Mouse (Mus musculus): ENCODE measurements around the gene Ttll3. TPM values are rescaled to one million over a fixed set of nuclear protein-coding genes. Genes with fewer than 3 reads are reported as not detected.
A peak's percentile ranks its signal among the peaks of the same experiment; 100 is the strongest.

Ttll3 gene
- polyA plus RNA-seq (2016; fragmentation: Nextera tagmentation; extraction: Ambion mirVana): 6.3 and 6.4 TPM in 2 replicates

DNA sequence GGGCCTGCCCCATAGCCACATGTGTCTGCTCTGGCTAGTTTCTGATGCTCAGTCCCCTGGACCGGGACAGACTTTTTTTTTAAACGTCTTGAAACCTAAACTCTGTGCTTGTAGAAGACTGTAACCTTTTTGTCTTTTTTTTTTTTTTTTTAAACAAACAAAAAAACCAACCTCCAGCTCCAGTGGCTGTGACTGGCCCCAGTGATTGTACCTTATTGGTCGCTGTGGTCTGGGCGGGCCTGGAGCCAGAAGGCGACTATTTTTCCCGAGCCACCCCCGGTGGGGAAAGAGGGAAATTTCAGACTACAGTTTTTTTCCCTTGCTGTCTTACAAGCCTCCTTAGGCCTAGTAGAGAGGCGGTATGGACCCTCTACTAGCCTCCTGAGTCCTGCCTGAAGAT lies at the start of gene Ttll3:
Gene Ttll3, plus strand, starts transcription at position 301 of the 400 bp plus-strand sequence.
- H3K4me2 ChIP-seq (replicated peaks): no peak within 1 kb of the TSS
- H3K4me3 ChIP-seq: no peak within 1 kb of the TSS
- H3K9me3 ChIP-seq: no peaks in the 10 kb centered on the region
- ATAC-seq (ENCODE audit: insufficient number of reproducible peaks, insufficient read depth, low FRiP score, low TSS enrichment): no peak
- no peak within 1 kb of the TSS for H3K27ac ChIP-seq
- no peak within 1 kb of the TSS for H3K9ac ChIP-seq
- peaks cover 19% of the 10 kb centered on the region; the same call in 1 of the 2 replicates for H3K4me1 ChIP-seq
- peaks cover 60% of the 10 kb centered on the region for H3K36me3 ChIP-seq
- H3K27me3 ChIP-seq: no peaks in the 10 kb centered on the region
- WGBS: 67% methylated on average over 8 of the region's 8 CpGs

DNA sequence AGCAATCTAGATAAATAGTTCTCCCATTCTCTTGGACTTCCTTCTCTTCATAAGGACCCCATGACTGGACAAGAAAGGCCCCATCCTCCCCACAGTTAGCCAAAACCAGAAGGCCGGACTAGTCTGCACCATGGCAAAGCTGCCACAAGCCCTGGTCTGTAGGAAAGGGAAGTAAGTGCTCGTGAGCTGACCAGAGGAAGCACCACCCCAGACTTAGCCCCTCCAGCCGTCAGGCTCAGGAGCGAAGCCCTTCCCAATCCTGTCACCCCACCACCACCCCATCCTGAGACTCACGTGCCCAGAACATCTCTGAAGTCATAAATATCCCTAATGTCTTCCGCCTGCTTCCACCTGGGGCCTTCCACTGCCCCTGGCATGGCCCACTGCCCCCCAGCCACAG lies 47.5 kb upstream of the Ttll3 start:
- Histone ChIP-seq H3K9me3 (no peaks in the 10 kb centered on the region), H3K4me2 (replicated peaks) (peak overlapping the region; percentile 75; the same call in 1 of the 2 replicates), H3K4me1 (peaks cover 15% of the 10 kb centered on the region), H3K4me3 (no peak overlapping the region), H3K27ac (0 out of 2 replicates have a peak overlapping the region, but pooled peaks have one; percentile 23), H3K9ac (peak overlapping the region; percentile 24; the same call in 1 of the 2 replicates), H3K36me3 (peaks cover 31% of the 10 kb centered on the region), H3K27me3 (no peaks in the 10 kb centered on the region)
- no peak for ATAC-seq (ENCODE audit: insufficient number of reproducible peaks, insufficient read depth, low FRiP score, low TSS enrichment)
- 79% methylated on average over 6 of the region's 6 CpGs for WGBS

DNA sequence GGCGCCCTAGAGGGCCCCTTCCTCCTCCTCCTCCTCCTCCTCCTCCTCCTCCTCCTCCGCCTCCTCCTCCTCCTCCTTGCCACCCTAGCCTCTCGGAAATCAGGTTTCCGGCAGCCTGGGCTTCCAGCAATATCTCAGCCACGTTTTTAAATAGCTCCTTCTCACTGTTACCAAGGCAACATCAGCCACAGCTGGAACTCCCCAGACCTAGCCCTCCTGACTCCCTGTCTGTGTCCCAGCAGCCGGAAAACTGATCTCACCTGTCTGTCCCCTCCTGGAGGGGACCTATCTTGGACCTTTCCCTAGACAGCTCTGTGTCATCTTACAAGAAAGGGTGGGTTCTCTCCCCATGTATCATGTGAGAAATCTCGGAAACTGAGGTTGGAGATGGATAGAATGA lies 46.8 kb upstream of the Ttll3 start:
- 32% methylated on average over 4 of the region's 7 CpGs for WGBS
- ATAC-seq (ENCODE audit: insufficient number of reproducible peaks, insufficient read depth, low FRiP score, low TSS enrichment): no peak
- 0 out of 2 replicates have a peak overlapping the region, but pooled peaks have one; percentile 2 for H3K4me3 ChIP-seq
- H3K4me1 ChIP-seq: peaks cover 15% of the 10 kb centered on the region
- peaks cover 31% of the 10 kb centered on the region for H3K36me3 ChIP-seq
- H3K27ac ChIP-seq: no peak overlapping the region
- H3K9me3 ChIP-seq: no peaks in the 10 kb centered on the region
- no peak overlapping the region for H3K9ac ChIP-seq
- peak overlapping the region; percentile 75 for H3K4me2 ChIP-seq (replicated peaks)
- H3K27me3 ChIP-seq: no peaks in the 10 kb centered on the region

DNA sequence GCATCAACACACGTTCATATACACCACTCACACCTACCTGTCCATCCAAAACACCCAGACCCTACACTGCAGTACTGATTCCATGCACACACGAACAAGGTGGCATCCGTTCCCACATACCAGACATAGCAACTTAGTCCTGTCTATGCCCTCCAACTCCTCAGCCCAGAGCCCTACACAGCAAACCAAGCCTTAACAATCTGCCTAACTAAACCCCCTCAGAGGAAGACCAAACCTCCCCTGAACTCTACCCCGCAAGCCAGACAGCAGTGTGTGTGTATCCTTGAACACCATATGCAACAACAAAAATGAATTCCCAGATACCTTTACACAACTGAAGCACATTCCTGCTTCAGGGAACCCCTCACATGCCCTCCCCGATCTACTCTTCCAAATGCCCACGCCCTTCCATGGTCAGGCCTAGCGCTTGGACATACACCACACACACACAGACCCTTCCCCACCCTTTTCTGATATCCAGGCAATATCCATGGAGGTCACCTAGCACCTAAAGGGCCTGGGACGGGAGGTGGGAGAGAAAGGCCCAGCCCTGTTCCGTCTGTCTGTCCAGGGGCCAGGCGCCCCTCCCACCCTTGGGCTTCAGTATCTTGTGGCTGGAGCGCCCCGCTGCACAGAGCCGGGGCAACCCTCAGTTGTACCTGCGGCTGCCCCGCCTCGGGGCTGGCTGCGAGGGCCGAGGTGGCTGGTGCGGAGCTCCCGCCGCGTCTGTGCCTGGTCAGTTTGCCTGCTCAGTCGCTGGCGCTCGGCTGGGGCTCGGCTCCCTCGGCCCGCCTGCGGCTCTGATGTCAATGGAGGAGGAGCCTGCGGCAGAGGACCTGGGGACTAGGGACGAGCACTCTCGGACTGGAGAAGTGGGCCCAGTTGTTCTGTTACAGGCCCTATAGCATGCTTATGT lies 45.6 kb upstream of the Ttll3 start, which contains the start of gene Camk1:
Gene Camk1, minus strand, starts transcription at position 808 of the 916 bp plus-strand sequence.
- peak; percentile 80 for ATAC-seq (ENCODE audit: insufficient number of reproducible peaks, insufficient read depth, low FRiP score, low TSS enrichment)
- H3K4me2 ChIP-seq (replicated peaks): peak within 1 kb of the TSS; percentile 75
- H3K4me1 ChIP-seq: peaks cover 15% of the 10 kb centered on the region
- 16% methylated on average over 32 of the region's 32 CpGs for WGBS
- peak within 1 kb of the TSS; percentile 61 for H3K4me3 ChIP-seq
- H3K27ac ChIP-seq: peak within 1 kb of the TSS; percentile 46
- H3K27me3 ChIP-seq: no peaks in the 10 kb centered on the region
- no peaks in the 10 kb centered on the region for H3K9me3 ChIP-seq
- H3K9ac ChIP-seq: peak within 1 kb of the TSS; percentile 93
- peaks cover 24% of the 10 kb centered on the region for H3K36me3 ChIP-seq

DNA sequence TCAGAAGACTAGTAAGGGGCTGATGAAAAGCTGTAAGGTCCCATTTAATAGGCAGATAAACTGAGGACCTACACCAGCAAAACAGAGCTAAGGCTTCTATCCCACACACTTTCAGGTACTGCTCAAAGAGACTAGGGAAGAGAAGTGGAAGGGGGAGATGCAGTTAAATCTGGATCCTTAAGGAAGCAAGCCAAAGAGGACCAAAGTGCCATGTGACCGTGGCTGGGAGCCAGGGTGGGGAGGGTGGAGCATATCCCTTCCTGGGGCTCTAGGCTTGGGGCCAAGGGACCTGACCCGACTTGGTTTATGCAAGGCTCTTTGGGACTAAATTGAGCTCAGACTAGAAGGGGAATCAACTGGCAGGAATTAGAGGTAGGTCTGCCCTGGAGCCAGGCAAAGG lies 44.7 kb upstream of the Ttll3 start:
- Histone ChIP-seq H3K27me3 (no peaks in the 10 kb centered on the region), H3K4me3 (no peak overlapping the region; the same call in 1 of the 2 replicates), H3K9ac (no peak overlapping the region), H3K9me3 (no peaks in the 10 kb centered on the region), H3K36me3 (peaks cover 15% of the 10 kb centered on the region), H3K4me1 (peaks cover 15% of the 10 kb centered on the region), H3K27ac (peak overlapping the region; percentile 46; the same call in 1 of the 2 replicates), H3K4me2 (replicated peaks) (peak overlapping the region; percentile 75)
- no peak for ATAC-seq (ENCODE audit: insufficient number of reproducible peaks, insufficient read depth, low FRiP score, low TSS enrichment)
- WGBS: 62% methylated on average over 2 of the region's 2 CpGs

DNA sequence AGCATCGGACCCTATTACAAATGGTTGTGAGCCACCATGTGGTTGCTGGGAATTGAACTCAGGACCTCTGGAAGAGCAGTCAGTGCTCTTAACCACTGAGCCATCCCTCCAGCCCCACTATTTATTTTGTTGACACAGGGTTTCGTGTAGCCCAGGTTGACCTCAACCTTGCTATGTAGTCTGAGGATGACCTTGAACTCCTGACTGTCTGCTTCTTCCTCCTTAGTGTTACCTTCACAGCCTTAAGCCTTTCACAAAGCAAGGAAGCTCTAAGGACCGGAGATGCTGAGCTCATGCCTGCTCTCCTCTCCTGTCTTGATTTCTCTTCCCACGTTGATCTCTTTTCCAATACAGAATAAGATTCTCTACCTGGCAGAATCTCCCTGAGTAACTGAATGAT lies 42.2 kb upstream of the Ttll3 start:
- no peaks in the 10 kb centered on the region for H3K9me3 ChIP-seq
- no peak overlapping the region for H3K4me3 ChIP-seq
- no peak overlapping the region for H3K27ac ChIP-seq
- H3K4me1 ChIP-seq: peaks cover 12% of the 10 kb centered on the region
- no peaks in the 10 kb centered on the region for H3K36me3 ChIP-seq
- WGBS: 72% methylated on average over 4 of the region's 4 CpGs
- H3K4me2 ChIP-seq (replicated peaks): no peak overlapping the region
- no peak for ATAC-seq (ENCODE audit: insufficient number of reproducible peaks, insufficient read depth, low FRiP score, low TSS enrichment)
- H3K27me3 ChIP-seq: no peaks in the 10 kb centered on the region
- H3K9ac ChIP-seq: no peak overlapping the region

DNA sequence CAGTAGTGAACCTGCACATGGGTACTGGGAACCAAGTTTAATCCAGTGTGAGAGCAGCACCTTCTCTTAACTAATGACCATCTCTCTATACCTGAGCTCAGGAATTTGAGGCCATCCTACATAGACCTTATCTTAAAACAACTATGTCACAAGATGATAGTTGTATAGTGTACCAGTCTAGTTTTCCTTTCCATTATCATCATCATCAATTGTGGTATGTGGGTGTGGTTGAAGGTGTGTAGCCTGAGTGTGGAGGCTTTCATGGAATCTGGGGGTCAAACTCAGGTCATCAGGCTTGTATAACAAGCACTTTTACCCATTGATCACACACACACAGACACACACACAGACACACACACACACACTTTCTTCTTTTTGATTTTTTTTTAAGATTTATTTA lies 38.5 kb upstream of the Ttll3 start:
- H3K27ac ChIP-seq: no peak overlapping the region
- no peaks in the 10 kb centered on the region for H3K9me3 ChIP-seq
- no peak for ATAC-seq (ENCODE audit: insufficient number of reproducible peaks, insufficient read depth, low FRiP score, low TSS enrichment)
- H3K9ac ChIP-seq: no peak overlapping the region
- no peak overlapping the region for H3K4me3 ChIP-seq
- no peaks in the 10 kb centered on the region for H3K27me3 ChIP-seq
- no peaks in the 10 kb centered on the region for H3K36me3 ChIP-seq
- no peaks in the 10 kb centered on the region for H3K4me1 ChIP-seq
- no peak overlapping the region for H3K4me2 ChIP-seq (replicated peaks)

DNA sequence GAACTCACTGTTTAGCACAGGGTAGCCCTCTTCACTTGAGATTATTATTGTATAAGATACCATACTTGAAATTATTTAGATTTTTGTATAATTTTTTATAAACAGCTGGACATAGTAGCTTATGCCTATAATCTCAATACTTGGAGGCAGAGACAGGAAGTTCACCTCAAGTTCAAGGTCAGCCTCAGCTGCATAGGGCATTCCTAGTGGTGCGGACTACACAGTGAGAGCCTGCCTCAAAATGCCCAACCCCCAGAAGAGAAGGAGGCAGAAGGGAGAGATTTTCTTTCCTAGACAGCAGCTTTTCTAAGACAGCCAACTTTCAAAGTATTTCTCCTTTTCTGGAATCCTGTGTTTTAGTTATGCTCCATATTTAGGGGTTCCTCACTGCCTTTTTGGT lies 37.9 kb upstream of the Ttll3 start:
- Histone ChIP-seq H3K27ac (no peak overlapping the region), H3K4me3 (no peak overlapping the region), H3K9ac (no peak overlapping the region), H3K36me3 (no peaks in the 10 kb centered on the region), H3K27me3 (no peaks in the 10 kb centered on the region), H3K4me1 (no peaks in the 10 kb centered on the region), H3K4me2 (replicated peaks) (no peak overlapping the region), H3K9me3 (no peaks in the 10 kb centered on the region)
- no peak for ATAC-seq (ENCODE audit: insufficient number of reproducible peaks, insufficient read depth, low FRiP score, low TSS enrichment)
- WGBS: 63% methylated on average over 1 of the region's 1 CpGs

DNA sequence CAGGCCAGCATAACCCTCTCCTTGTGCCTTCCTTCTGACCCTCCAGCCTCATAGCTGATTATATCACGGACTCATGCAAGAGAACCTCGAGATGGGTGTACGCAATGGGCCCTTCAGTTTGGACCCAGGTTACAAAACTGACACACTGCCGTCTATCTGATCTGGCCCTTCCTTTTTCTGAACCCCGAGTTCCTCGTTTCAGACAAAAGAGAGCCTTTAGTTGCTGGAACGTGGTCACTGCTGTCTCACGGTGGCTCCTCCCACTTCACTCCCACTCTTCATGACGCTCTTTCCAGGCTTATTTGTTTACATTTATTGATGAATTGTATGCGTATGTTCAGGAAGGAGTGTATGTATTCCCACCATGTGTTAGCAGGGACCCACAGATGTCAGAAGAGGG lies 37.4 kb upstream of the Ttll3 start:
- Histone ChIP-seq H3K27ac (no peak overlapping the region), H3K9ac (no peak overlapping the region), H3K4me3 (no peak overlapping the region), H3K36me3 (no peaks in the 10 kb centered on the region), H3K9me3 (no peaks in the 10 kb centered on the region), H3K4me2 (replicated peaks) (no peak overlapping the region), H3K4me1 (no peaks in the 10 kb centered on the region), H3K27me3 (no peaks in the 10 kb centered on the region)
- WGBS: 61% methylated on average over 10 of the region's 10 CpGs
- ATAC-seq (ENCODE audit: insufficient number of reproducible peaks, insufficient read depth, low FRiP score, low TSS enrichment): no peak

DNA sequence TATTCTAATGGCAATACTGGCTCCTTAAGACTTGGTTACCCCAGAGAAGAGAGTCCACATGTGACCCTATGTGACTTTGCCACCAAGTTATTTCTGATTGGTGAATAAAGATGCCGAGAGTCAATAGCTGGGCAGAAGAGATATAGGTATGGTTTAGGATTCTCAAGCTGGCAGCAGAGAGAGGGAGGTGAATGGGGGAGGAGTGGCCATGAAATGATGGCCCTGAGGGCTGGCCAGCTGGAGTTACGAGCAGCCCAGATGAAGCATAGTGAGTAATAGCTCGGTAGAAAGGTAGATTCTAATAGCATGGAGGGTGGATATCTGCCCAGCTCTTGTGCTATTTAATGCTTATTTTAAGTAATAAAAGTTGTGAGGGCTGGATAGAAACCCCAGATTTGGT lies 36.2 kb upstream of the Ttll3 start:
- WGBS: 68% methylated on average over 3 of the region's 3 CpGs
- Histone ChIP-seq H3K4me2 (replicated peaks) (no peak overlapping the region), H3K27ac (no peak overlapping the region), H3K9me3 (no peaks in the 10 kb centered on the region), H3K36me3 (no peaks in the 10 kb centered on the region), H3K27me3 (0 out of 2 replicates have a peak, but pooled peaks cover 3% of the 10 kb centered on the region), H3K4me3 (no peak overlapping the region), H3K9ac (no peak overlapping the region), H3K4me1 (no peaks in the 10 kb centered on the region)
- no peak for ATAC-seq (ENCODE audit: insufficient number of reproducible peaks, insufficient read depth, low FRiP score, low TSS enrichment)

DNA sequence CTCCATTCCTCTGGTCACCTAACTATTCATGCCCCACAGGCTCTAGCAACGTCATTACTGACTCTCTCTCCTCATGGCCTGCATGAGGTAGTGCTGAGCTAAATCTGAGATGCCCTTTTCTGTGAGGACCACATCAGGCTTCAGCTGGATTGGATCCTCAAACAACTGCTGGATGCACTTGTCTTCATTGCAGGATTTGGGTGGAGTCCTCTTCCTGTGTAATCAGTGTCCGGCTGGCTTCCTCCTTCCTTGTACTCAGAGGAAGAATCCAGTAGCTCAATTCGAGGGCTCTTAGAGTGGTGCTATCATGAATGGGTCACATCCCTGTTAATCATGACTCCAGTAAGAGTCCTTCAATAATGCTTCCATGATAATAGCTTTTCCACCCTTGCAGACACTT lies 35.4 kb upstream of the Ttll3 start:
- no peak overlapping the region for H3K9ac ChIP-seq
- no peaks in the 10 kb centered on the region for H3K9me3 ChIP-seq
- H3K27me3 ChIP-seq: 0 out of 2 replicates have a peak, but pooled peaks cover 3% of the 10 kb centered on the region
- H3K4me1 ChIP-seq: no peaks in the 10 kb centered on the region
- ATAC-seq (ENCODE audit: insufficient number of reproducible peaks, insufficient read depth, low FRiP score, low TSS enrichment): no peak
- H3K27ac ChIP-seq: no peak overlapping the region
- WGBS: 69% methylated on average over 3 of the region's 3 CpGs
- H3K36me3 ChIP-seq: no peaks in the 10 kb centered on the region
- H3K4me2 ChIP-seq (replicated peaks): no peak overlapping the region
- H3K4me3 ChIP-seq: no peak overlapping the region

DNA sequence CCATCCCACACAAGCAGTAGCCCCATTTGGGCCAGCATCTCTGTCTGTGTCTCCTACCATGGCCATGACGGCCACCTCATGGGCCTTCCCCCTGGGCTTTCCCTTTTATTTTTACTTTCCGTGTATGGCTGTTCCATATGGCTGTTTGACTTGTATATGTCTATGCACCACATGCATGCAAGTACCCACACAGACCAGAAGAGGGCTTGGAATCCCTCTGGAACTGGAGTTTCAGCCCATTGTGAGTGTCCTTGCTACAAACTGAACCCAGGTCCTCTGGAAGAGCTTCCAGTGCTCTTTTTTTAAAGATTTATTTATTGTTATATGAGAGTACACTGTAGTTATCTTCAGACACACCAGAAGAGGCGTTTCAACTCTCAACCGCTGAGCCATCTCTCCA lies 27.6 kb upstream of the Ttll3 start:
- no peaks in the 10 kb centered on the region for H3K9me3 ChIP-seq
- 67% methylated on average over 4 of the region's 4 CpGs for WGBS
- H3K27ac ChIP-seq: no peak overlapping the region
- H3K36me3 ChIP-seq: no peaks in the 10 kb centered on the region
- H3K27me3 ChIP-seq: 0 out of 2 replicates have a peak, but pooled peaks cover 3% of the 10 kb centered on the region
- no peaks in the 10 kb centered on the region for H3K4me1 ChIP-seq
- H3K9ac ChIP-seq: no peak overlapping the region
- H3K4me2 ChIP-seq (replicated peaks): no peak overlapping the region
- no peak overlapping the region for H3K4me3 ChIP-seq
- no peak for ATAC-seq (ENCODE audit: insufficient number of reproducible peaks, insufficient read depth, low FRiP score, low TSS enrichment)

All from embryonic facial prominence, embryonic 12.5 days (tissue).